Mouse (Mus musculus): ENCODE results near the gene Anks1b.

The Anks1b gene

GRCm38 (mm10) chr10:90964511-90964910 lies 1091.2 kb downstream of the Anks1b start:
- DNase-seq (ENCODE audit: low spot score in 2 of 2) = no peak

- no peak for DNase-seq (ENCODE audit: low spot score in 2 of 2)
Observed at GRCm38 (mm10) chr10:90965671-90966315, 1092.5 kb downstream of the Anks1b start.

DNA sequence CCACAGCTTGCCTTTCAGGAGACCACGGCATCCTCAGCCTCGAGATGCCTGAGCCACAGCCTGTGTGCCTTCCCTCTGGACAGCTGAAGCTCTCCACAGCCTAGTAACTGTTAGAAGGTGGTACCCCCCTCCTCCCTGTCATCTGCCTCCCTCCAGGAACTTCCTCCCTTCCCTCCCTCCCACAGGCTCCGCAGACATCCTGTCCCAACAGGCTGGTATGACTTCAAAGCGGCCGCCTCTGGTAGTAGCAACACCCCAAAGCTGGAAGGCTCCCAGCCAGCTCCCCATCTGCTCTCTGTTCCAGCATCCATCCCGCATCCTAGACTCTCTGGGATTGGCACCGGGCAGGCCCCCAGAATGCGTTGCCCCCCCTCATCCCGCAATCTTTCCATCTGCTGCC lies 1093.5 kb downstream of the Anks1b start:
- DNase-seq (ENCODE audit: low spot score in 2 of 2) = no peak

- no peak for DNase-seq (ENCODE audit: low spot score in 2 of 2)
Observed at GRCm38 (mm10) chr10:90968247-90968646, 1094.9 kb downstream of the Anks1b start.

- no peak for DNase-seq (ENCODE audit: low spot score in 2 of 2)
Observed at GRCm38 (mm10) chr10:90969355-90970174, 1096.3 kb downstream of the Anks1b start.

DNA sequence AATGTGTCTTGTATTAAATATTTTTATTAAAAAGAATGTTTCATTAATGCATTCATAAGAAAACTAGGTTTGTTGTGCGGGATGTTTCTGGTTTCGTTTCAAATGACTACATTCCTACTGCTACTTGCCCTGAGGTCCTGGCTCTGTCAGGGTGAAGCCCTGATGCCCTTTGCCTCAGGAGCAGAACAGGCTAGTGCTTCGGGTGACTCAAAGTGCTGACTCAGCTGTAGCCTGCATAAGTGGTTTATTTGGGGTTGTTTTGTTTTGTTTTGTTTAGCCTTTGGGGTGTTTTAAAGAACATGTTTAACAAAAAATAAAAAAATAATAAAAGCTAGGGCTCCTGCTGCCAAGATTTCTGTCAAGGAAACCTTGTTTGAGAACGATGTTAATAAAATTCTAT lies 1097.3 kb downstream of the Anks1b start:
- DNase-seq (ENCODE audit: low spot score in 2 of 2) = no peak

GRCm38 (mm10) chr10:90974084-90974483 lies 1100.8 kb downstream of the Anks1b start:
- DNase-seq (ENCODE audit: low spot score in 2 of 2) = no peak

DNA sequence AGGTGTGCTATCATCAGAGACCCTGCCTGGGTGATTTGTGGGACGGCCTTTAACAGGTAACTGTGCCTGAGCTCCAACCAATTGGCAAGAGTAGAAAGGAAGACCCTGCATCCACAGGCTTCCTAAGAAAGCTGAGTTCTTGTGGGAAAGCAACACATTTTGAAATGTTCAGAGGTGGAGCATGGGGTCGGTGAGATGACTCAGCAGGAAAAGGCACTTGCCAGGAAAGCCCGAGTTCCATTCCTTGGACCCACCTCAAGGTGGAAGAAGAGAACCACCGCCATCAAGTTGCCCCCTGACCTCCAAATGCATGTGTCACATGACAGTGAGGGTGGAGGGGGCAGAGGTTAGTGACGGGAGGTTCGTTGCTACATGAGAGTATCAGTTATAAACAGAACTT lies 1101.2 kb downstream of the Anks1b start:
- DNase-seq (ENCODE audit: low spot score in 2 of 2) = no peak

GRCm38 (mm10) chr10:90981811-90982210 lies 1108.5 kb downstream of the Anks1b start:
- DNase-seq (ENCODE audit: low spot score in 2 of 2) = no peak

- DNase-seq (ENCODE audit: low spot score in 2 of 2) = no peak
Observed at GRCm38 (mm10) chr10:90983046-90983445, 1109.7 kb downstream of the Anks1b start.

- DNase-seq (ENCODE audit: low spot score in 2 of 2) = no peak
Observed at GRCm38 (mm10) chr10:90990340-90990739, 1117.0 kb downstream of the Anks1b start.

DNA sequence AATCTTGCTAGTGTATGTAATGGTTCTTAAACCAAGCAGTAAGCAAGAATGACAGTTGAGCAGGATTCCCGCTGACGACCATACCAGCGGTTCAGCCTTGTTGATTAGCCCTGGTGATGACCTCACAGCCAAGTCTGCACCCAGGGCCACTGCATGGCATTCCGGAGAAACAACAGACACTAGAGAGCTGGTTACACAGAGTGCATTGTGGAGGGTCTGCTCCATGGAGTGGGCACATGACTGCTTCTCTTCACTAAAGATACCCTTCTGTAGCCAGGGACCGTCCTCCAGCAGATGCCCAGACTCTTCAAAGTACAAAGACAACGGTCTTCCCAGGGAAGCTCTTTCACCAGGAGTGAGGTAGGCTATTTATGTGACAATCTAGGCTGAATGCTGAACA lies 1118.9 kb downstream of the Anks1b start:
- DNase-seq (ENCODE audit: low spot score in 2 of 2) = no peak

DNA sequence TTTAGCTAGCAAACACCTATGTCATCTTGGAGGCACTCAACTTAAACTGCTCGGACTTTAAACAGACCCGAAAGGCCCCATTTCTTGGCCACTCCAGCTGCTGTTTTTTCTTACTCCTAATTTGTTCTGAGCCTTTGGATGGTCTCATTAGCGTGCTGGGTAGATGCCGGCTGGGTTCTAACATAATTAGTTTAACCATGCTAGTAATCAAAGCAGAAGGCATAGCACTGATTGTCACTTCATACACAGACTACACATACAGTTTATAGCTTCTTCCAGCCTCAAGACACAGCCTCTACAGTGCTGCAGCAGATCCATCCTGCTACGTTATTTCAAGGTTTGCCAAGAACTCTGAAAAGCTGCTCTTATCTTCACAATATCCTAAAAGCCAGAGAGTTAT lies 1120.6 kb downstream of the Anks1b start:
- DNase-seq (ENCODE audit: low spot score in 2 of 2) = no peak

GRCm38 (mm10) chr10:90999899-91000298 lies 1126.6 kb downstream of the Anks1b start:
- DNase-seq (ENCODE audit: low spot score in 2 of 2) = no peak

GRCm38 (mm10) chr10:91001421-91001820 lies 1128.1 kb downstream of the Anks1b start:
- DNase-seq (ENCODE audit: low spot score in 2 of 2) = no peak

GRCm38 (mm10) chr10:91005858-91006538 lies 1132.7 kb downstream of the Anks1b start:
- no peak for DNase-seq (ENCODE audit: low spot score in 2 of 2)

Measured in urinary bladder, postnatal 4 days (tissue).